Mouse (Mus musculus): ENCODE measurements around the gene Zdhhc20. TPM values are rescaled to one million over a fixed set of nuclear protein-coding genes. Genes with fewer than 3 reads are reported as not detected.

The Zdhhc20 gene
- polyA plus RNA-seq, 1 experiment from 2014 or later, result 64.9 TPM

- no peak for ATAC-seq (ENCODE audit: low FRiP score, low TSS enrichment)
- no peak overlapping the region for H3K9ac ChIP-seq (replicated peaks; ENCODE audit: low read length)
- 95% methylated on average over 1 of the region's 1 CpGs for WGBS
Observed at GRCm38 (mm10) chr14:57892961-57893360, 2.9 kb upstream of the Zdhhc20 start.

GRCm38 (mm10) chr14:57889541-57890010, 500 bp downstream of the Zdhhc20 start:
- under 1% methylated on average over 33 of the region's 37 CpGs for WGBS
- no peaks in the 10 kb centered on the region for H3K27me3 ChIP-seq (ENCODE audit: insufficient read depth, low read length)
- H3K27ac ChIP-seq (ENCODE audit: low read length), result peak overlapping the region; percentile 88
- peak overlapping the region; percentile 97 for H3K9ac ChIP-seq (replicated peaks; ENCODE audit: low read length)
- ATAC-seq (ENCODE audit: low FRiP score, low TSS enrichment), result peak; percentile 41
- no peaks in the 10 kb centered on the region for H3K9me3 ChIP-seq (ENCODE audit: low read length)
- H3K4me2 ChIP-seq (replicated peaks; ENCODE audit: low read depth, low read length), result peak overlapping the region; percentile 67
- no peaks in the 10 kb centered on the region for H3K36me3 ChIP-seq (ENCODE audit: insufficient read depth, low read length)
- peak overlapping the region; percentile 91 for H3K4me3 ChIP-seq (ENCODE audit: low read length)
- peaks cover 11% of the 10 kb centered on the region for H3K4me1 ChIP-seq (ENCODE audit: insufficient read depth, low read length)

More at GRCm38 (mm10) chr14:57892961-57893360, 2.9 kb upstream of the Zdhhc20 start:
- peak overlapping the region; percentile 56 for H3K27ac ChIP-seq (ENCODE audit: low read length)
- peaks cover 9% of the 10 kb centered on the region for H3K4me1 ChIP-seq (ENCODE audit: insufficient read depth, low read length)
- H3K36me3 ChIP-seq (ENCODE audit: insufficient read depth, low read length), result no peaks in the 10 kb centered on the region
- H3K27me3 ChIP-seq (ENCODE audit: insufficient read depth, low read length), result no peaks in the 10 kb centered on the region
- H3K4me3 ChIP-seq (ENCODE audit: low read length), result no peak overlapping the region
- H3K4me2 ChIP-seq (replicated peaks; ENCODE audit: low read depth, low read length), result no peak overlapping the region
- H3K9me3 ChIP-seq (ENCODE audit: low read length), result no peaks in the 10 kb centered on the region

- ATAC-seq (ENCODE audit: low FRiP score, low TSS enrichment), result no peak
Observed at GRCm38 (mm10) chr14:57887171-57887570, 2.9 kb downstream of the Zdhhc20 start.

GRCm38 (mm10) chr14:57886032-57886431, 4.0 kb downstream of the Zdhhc20 start:
- WGBS, result 81% methylated on average over 2 of the region's 2 CpGs
- ATAC-seq (ENCODE audit: low FRiP score, low TSS enrichment), result no peak
- H3K36me3 ChIP-seq (ENCODE audit: insufficient read depth, low read length), result no peaks in the 10 kb centered on the region
- peaks cover 37% of the 10 kb centered on the region for H3K4me1 ChIP-seq (ENCODE audit: insufficient read depth, low read length)
- no peak overlapping the region for H3K4me3 ChIP-seq (ENCODE audit: low read length)
- H3K27ac ChIP-seq (ENCODE audit: low read length), result no peak overlapping the region
- H3K9me3 ChIP-seq (ENCODE audit: low read length), result no peaks in the 10 kb centered on the region
- no peak overlapping the region for H3K4me2 ChIP-seq (replicated peaks; ENCODE audit: low read depth, low read length)
- H3K9ac ChIP-seq (replicated peaks; ENCODE audit: low read length), result no peak overlapping the region
- no peaks in the 10 kb centered on the region for H3K27me3 ChIP-seq (ENCODE audit: insufficient read depth, low read length)

More at GRCm38 (mm10) chr14:57887171-57887570, 2.9 kb downstream of the Zdhhc20 start:
- Histone ChIP-seq H3K27me3 (ENCODE audit: insufficient read depth, low read length) (no peaks in the 10 kb centered on the region), H3K27ac (ENCODE audit: low read length) (peak overlapping the region; percentile 34; the same call in 1 of the 2 replicates), H3K9ac (replicated peaks; ENCODE audit: low read length) (no peak overlapping the region), H3K4me1 (ENCODE audit: insufficient read depth, low read length) (peaks cover 31% of the 10 kb centered on the region), H3K9me3 (ENCODE audit: low read length) (no peaks in the 10 kb centered on the region), H3K4me2 (replicated peaks; ENCODE audit: low read depth, low read length) (no peak overlapping the region), H3K4me3 (ENCODE audit: low read length) (no peak overlapping the region), H3K36me3 (ENCODE audit: insufficient read depth, low read length) (no peaks in the 10 kb centered on the region)
- WGBS, result 67% methylated on average over 8 of the region's 8 CpGs

GRCm38 (mm10) chr14:57883341-57883740, 6.7 kb downstream of the Zdhhc20 start:
- Histone ChIP-seq H3K9ac (replicated peaks; ENCODE audit: low read length) (no peak overlapping the region), H3K9me3 (ENCODE audit: low read length) (no peaks in the 10 kb centered on the region), H3K4me3 (ENCODE audit: low read length) (no peak overlapping the region), H3K4me1 (ENCODE audit: insufficient read depth, low read length) (peaks cover 32% of the 10 kb centered on the region), H3K27me3 (ENCODE audit: insufficient read depth, low read length) (no peaks in the 10 kb centered on the region), H3K4me2 (replicated peaks; ENCODE audit: low read depth, low read length) (no peak overlapping the region), H3K27ac (ENCODE audit: low read length) (no peak overlapping the region), H3K36me3 (ENCODE audit: insufficient read depth, low read length) (no peaks in the 10 kb centered on the region)
- 81% methylated on average over 3 of the region's 3 CpGs for WGBS
- ATAC-seq (ENCODE audit: low FRiP score, low TSS enrichment), result no peak

- Histone ChIP-seq H3K9me3 (ENCODE audit: low read length) (no peaks in the 10 kb centered on the region), H3K27ac (ENCODE audit: low read length) (peak overlapping the region; percentile 25), H3K4me1 (ENCODE audit: insufficient read depth, low read length) (peaks cover 27% of the 10 kb centered on the region), H3K36me3 (ENCODE audit: insufficient read depth, low read length) (no peaks in the 10 kb centered on the region), H3K4me3 (ENCODE audit: low read length) (no peak overlapping the region), H3K4me2 (replicated peaks; ENCODE audit: low read depth, low read length) (no peak overlapping the region), H3K27me3 (ENCODE audit: insufficient read depth, low read length) (no peaks in the 10 kb centered on the region), H3K9ac (replicated peaks; ENCODE audit: low read length) (no peak overlapping the region)
- 53% methylated on average over 4 of the region's 4 CpGs for WGBS
- ATAC-seq (ENCODE audit: low FRiP score, low TSS enrichment), result no peak
Observed at GRCm38 (mm10) chr14:57882720-57883119, 7.4 kb downstream of the Zdhhc20 start.

- Histone ChIP-seq H3K4me1 (ENCODE audit: insufficient read depth, low read length) (peaks cover 27% of the 10 kb centered on the region), H3K9ac (replicated peaks; ENCODE audit: low read length) (no peak overlapping the region), H3K4me2 (replicated peaks; ENCODE audit: low read depth, low read length) (no peak overlapping the region), H3K36me3 (ENCODE audit: insufficient read depth, low read length) (no peaks in the 10 kb centered on the region), H3K9me3 (ENCODE audit: low read length) (no peaks in the 10 kb centered on the region), H3K4me3 (ENCODE audit: low read length) (no peak overlapping the region), H3K27ac (ENCODE audit: low read length) (peak overlapping the region; percentile 61; the same call in 1 of the 2 replicates), H3K27me3 (ENCODE audit: insufficient read depth, low read length) (no peaks in the 10 kb centered on the region)
- 0 out of 2 replicates have a peak, but pooled peaks have one; percentile 69 for ATAC-seq (ENCODE audit: low FRiP score, low TSS enrichment)
- WGBS, result 49% methylated on average over 4 of the region's 4 CpGs
Observed at GRCm38 (mm10) chr14:57881793-57882192, 8.3 kb downstream of the Zdhhc20 start.

- Histone ChIP-seq H3K27ac (ENCODE audit: low read length) (no peak overlapping the region), H3K27me3 (ENCODE audit: insufficient read depth, low read length) (no peaks in the 10 kb centered on the region), H3K9me3 (ENCODE audit: low read length) (no peaks in the 10 kb centered on the region), H3K9ac (replicated peaks; ENCODE audit: low read length) (no peak overlapping the region), H3K36me3 (ENCODE audit: insufficient read depth, low read length) (no peaks in the 10 kb centered on the region), H3K4me2 (replicated peaks; ENCODE audit: low read depth, low read length) (no peak overlapping the region), H3K4me1 (ENCODE audit: insufficient read depth, low read length) (peaks cover 27% of the 10 kb centered on the region), H3K4me3 (ENCODE audit: low read length) (no peak overlapping the region)
- no peak for ATAC-seq (ENCODE audit: low FRiP score, low TSS enrichment)
Observed at GRCm38 (mm10) chr14:57881074-57881473, 9.0 kb downstream of the Zdhhc20 start.

- Histone ChIP-seq H3K4me3 (ENCODE audit: low read length) (no peak overlapping the region), H3K27ac (ENCODE audit: low read length) (no peak overlapping the region), H3K4me1 (ENCODE audit: insufficient read depth, low read length) (peaks cover 13% of the 10 kb centered on the region), H3K27me3 (ENCODE audit: insufficient read depth, low read length) (no peaks in the 10 kb centered on the region), H3K9ac (replicated peaks; ENCODE audit: low read length) (no peak overlapping the region), H3K9me3 (ENCODE audit: low read length) (no peaks in the 10 kb centered on the region), H3K36me3 (ENCODE audit: insufficient read depth, low read length) (peaks cover 3% of the 10 kb centered on the region; the same call in 1 of the 2 replicates), H3K4me2 (replicated peaks; ENCODE audit: low read depth, low read length) (no peak overlapping the region)
- ATAC-seq (ENCODE audit: low FRiP score, low TSS enrichment), result no peak
- WGBS, result 93% methylated on average over 9 of the region's 9 CpGs
Observed at GRCm38 (mm10) chr14:57877921-57878320, 12.2 kb downstream of the Zdhhc20 start.

- Histone ChIP-seq H3K4me2 (replicated peaks; ENCODE audit: low read depth, low read length) (no peak overlapping the region), H3K27me3 (ENCODE audit: insufficient read depth, low read length) (no peaks in the 10 kb centered on the region), H3K36me3 (ENCODE audit: insufficient read depth, low read length) (peaks cover 33% of the 10 kb centered on the region), H3K9ac (replicated peaks; ENCODE audit: low read length) (no peak overlapping the region), H3K27ac (ENCODE audit: low read length) (no peak overlapping the region), H3K4me1 (ENCODE audit: insufficient read depth, low read length) (no peaks in the 10 kb centered on the region), H3K4me3 (ENCODE audit: low read length) (no peak overlapping the region), H3K9me3 (ENCODE audit: low read length) (no peaks in the 10 kb centered on the region)
- WGBS, result 91% methylated on average over 3 of the region's 3 CpGs
- ATAC-seq (ENCODE audit: low FRiP score, low TSS enrichment), result no peak
Observed at GRCm38 (mm10) chr14:57866676-57867276, 23.3 kb downstream of the Zdhhc20 start.
